ENCODE assay signal across 24 mouse cellular contexts in genomic region chr5:129241865-129242264, GRCm38 (mm10).
DNase-seq lines count a peak whose midpoint lies in the region; ATAC-seq and TF ChIP-seq lines count a peak whose summit lies in the region.
"Had no signal": no experiment of that assay in that cellular context is flagged by ENCODE, and none has a peak within 500 bp of the region (broad histone marks: within the 10 kb centered on the region; RNA-seq: fewer than 3 reads in every experiment).

No protein-coding gene starts in this region.

- ATAC-seq in megakaryocyte progenitor cell, adult 5-6 weeks (replicated peaks; ENCODE audit: poor library complexity) = peak; percentile 26; the same call in 1 of the 2 replicates
- ATAC-seq: CD4-positive, CD25-positive, alpha-beta regulatory T cell, adult 4 months; forebrain, embryonic 14.5 days; forebrain, embryonic 16.5 days had no signal

- TF ChIP-seq EP300 in ES-Bruce4 (IDR thresholded peaks at IDR 0.05; ENCODE audit: insufficient read depth, low read depth, low read length) = no peak

- peaks cover 11% of the 10 kb centered on the region for H3K4me1 ChIP-seq in ES-Bruce4 (ENCODE audit: control insufficient read depth, insufficient read depth, low read length)
- H3K4me1 ChIP-seq in embryonic facial prominence, embryonic 10.5 days = peaks cover 17% of the 10 kb centered on the region
- peaks cover 24% of the 10 kb centered on the region for H3K4me1 ChIP-seq in limb, embryonic 10.5 days
- H3K4me1 ChIP-seq: embryonic facial prominence, embryonic 13.5 days; embryonic facial prominence, embryonic 15.5 days had no signal

- H3K27me3 ChIP-seq in ES-Bruce4 (ENCODE audit: control insufficient read depth, insufficient read depth, low read length, poor library complexity, severe bottlenecking) = no peaks in the 10 kb centered on the region
- no peaks in the 10 kb centered on the region for H3K27me3 ChIP-seq in embryonic facial prominence, embryonic 10.5 days (replicated peaks; ENCODE audit: low read depth, poor library complexity, severe bottlenecking)
- peaks cover 6% of the 10 kb centered on the region; the same call in 1 of the 2 replicates for H3K27me3 ChIP-seq in limb, embryonic 10.5 days (ENCODE audit: low read depth, poor library complexity, severe bottlenecking)
- H3K27me3 ChIP-seq: CH12.LX; embryonic facial prominence, embryonic 13.5 days; embryonic facial prominence, embryonic 15.5 days; forebrain, embryonic 12.5 days had no signal

- TF ChIP-seq POLR2A in ES-Bruce4 (IDR thresholded peaks at IDR 0.05; ENCODE audit: insufficient read depth, low read length) = no peak

- no peaks in the 10 kb centered on the region for H3K9me3 ChIP-seq in ES-Bruce4 (replicated peaks; ENCODE audit: control insufficient read depth, insufficient read depth, low read length, poor library complexity, severe bottlenecking)
- H3K9me3 ChIP-seq in embryonic facial prominence, embryonic 10.5 days = no peaks in the 10 kb centered on the region
- H3K9me3 ChIP-seq in limb, embryonic 10.5 days (replicated peaks) = no peaks in the 10 kb centered on the region
- H3K9me3 ChIP-seq: embryonic facial prominence, embryonic 13.5 days; embryonic facial prominence, embryonic 15.5 days; forebrain, embryonic 10.5 days; forebrain, embryonic 12.5 days had no signal

- DNase-seq in embryonic facial prominence, embryonic 10.5 days (ENCODE audit: low spot score) = no peak
- DNase-seq in layer of hippocampus, adult 18-20 months (ENCODE audit: low spot score in 2 of 2) = no peak
- DNase-seq in limb, embryonic 10.5 days (ENCODE audit: low spot score) = no peak
- DNase-seq: adrenal gland, adult 2 months; adrenal gland, postnatal 10 days; adrenal gland, postnatal 25 days; B cell, adult 2 months; cerebellum, adult 11 months; cerebellum, adult 18-20 months; cerebellum, adult 8-10 months; cerebellum, adult 9-11 months; cerebellum, postnatal 14 days; cerebellum, postnatal 36 days had no signal

- 0 out of 2 replicates have a peak overlapping the region, but pooled peaks have one; percentile 3 for H3K27ac ChIP-seq in ES-Bruce4 (ENCODE audit: insufficient read depth, low read length)
- 0 out of 2 replicates have a peak overlapping the region, but pooled peaks have one; percentile 14 for H3K27ac ChIP-seq in embryonic facial prominence, embryonic 10.5 days (replicated peaks)
- no peak overlapping the region for H3K27ac ChIP-seq in limb, embryonic 10.5 days
- H3K27ac ChIP-seq: embryonic facial prominence, embryonic 13.5 days; embryonic facial prominence, embryonic 15.5 days; forebrain, embryonic 10.5 days; forebrain, embryonic 12.5 days had no signal

- no peaks in the 10 kb centered on the region for H3K36me3 ChIP-seq in ES-Bruce4 (ENCODE audit: control insufficient read depth, insufficient read depth, low read length, poor library complexity, severe bottlenecking)
- H3K36me3 ChIP-seq in embryonic facial prominence, embryonic 10.5 days (replicated peaks) = no peaks in the 10 kb centered on the region
- H3K36me3 ChIP-seq in limb, embryonic 10.5 days = no peaks in the 10 kb centered on the region
- H3K36me3 ChIP-seq: embryonic facial prominence, embryonic 13.5 days; embryonic facial prominence, embryonic 15.5 days; forebrain, embryonic 10.5 days; forebrain, embryonic 12.5 days had no signal

- no peak overlapping the region for H3K9ac ChIP-seq in ES-Bruce4 (ENCODE audit: low read depth, poor library complexity, severe bottlenecking)
- H3K9ac ChIP-seq: embryonic facial prominence, embryonic 13.5 days; embryonic facial prominence, embryonic 15.5 days; forebrain, embryonic 12.5 days had no signal

- no peak overlapping the region for H3K4me3 ChIP-seq in ES-Bruce4 (ENCODE audit: low read depth, low read length)
- H3K4me3 ChIP-seq in embryonic facial prominence, embryonic 10.5 days = no peak overlapping the region
- H3K4me3 ChIP-seq in limb, embryonic 10.5 days = no peak overlapping the region
- H3K4me3 ChIP-seq: embryonic facial prominence, embryonic 13.5 days; embryonic facial prominence, embryonic 15.5 days; erythroblast, embryonic 14.5 days; forebrain, embryonic 10.5 days; forebrain, embryonic 12.5 days had no signal

- no peak for TF ChIP-seq CTCF in ES-Bruce4 (IDR thresholded peaks at IDR 0.05; ENCODE audit: low read depth, low read length)

- 82% methylated on average over 11 of the region's 11 CpGs for WGBS in embryonic facial prominence, embryonic 10.5 days
- 74% methylated on average over 11 of the region's 11 CpGs for WGBS in limb, embryonic 10.5 days
